Mouse (Mus musculus) adrenal gland, adult 8-10 months (tissue): ENCODE measurements at regions not wholly inside any gene's neighbourhood (a gene's known extent, or its start where the extent isn't known, plus 50 kb on each side); places are given as distances from the start of the nearest gene placed in this dataset.
"Not testable (repeated sequence)": the region's sequence is repeated elsewhere in the genome, so short reads cannot be mapped to it uniquely, and the experiment has no call there.

Source experiments
- DNase-seq: peaks from one replicate; pipeline ENCODE4 v3.0.0; 2022

DNA sequence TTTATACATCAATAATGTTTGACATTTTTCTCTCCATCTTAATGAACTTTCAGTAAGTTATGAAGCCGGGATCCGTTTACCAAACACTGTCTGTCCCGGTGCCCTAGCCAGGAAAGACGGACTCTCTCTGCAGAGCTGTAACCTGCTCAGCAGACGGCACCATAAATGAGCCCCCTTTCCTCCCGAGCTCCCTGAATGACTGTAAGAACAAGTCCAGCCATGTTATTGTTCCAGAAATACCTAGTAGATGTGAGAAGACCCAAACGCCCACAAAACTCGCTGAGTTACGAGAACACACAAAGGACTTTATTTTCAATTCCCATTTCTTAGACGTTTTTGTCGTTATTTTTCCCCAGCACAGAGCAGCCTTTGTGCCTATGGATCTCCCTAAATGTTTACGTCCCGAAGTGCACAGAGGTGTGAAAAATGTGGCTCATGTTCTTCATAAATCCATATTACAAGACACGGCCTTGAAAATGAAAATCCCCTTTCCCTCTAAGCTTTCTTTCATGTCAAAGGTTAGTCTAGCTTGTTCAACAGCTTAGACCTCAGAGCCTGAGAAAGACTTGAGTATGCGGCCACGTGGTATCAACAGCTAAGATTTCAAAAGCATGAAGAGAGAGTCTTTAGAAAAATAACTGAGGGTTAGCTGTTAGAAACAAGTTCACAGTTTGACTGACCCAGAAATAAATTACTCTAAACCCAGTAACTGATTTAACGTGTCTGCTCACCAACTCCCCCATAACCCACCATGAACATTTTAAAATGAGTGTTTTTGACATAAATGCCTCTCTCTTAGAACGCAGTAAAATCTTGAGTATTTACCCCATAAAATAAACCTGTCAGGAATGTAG lies 125.8 kb upstream of the Intu start:
- DNase-seq = no peak

DNA sequence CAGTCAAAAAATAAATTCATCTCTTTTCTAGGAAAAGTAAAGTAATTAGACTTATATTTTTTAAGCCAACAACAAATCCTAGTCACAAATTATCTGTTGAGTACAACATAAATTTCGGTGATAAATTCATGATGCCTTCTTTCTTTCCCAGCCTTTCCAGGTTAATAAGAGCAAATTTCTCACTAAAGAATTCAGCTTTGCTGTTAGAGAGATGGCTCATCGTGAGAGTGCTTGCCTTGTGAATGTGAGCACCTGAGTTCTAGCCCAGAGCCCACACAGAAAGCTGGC lies 125.2 kb upstream of the Intu start:
- DNase-seq = no peak

DNA sequence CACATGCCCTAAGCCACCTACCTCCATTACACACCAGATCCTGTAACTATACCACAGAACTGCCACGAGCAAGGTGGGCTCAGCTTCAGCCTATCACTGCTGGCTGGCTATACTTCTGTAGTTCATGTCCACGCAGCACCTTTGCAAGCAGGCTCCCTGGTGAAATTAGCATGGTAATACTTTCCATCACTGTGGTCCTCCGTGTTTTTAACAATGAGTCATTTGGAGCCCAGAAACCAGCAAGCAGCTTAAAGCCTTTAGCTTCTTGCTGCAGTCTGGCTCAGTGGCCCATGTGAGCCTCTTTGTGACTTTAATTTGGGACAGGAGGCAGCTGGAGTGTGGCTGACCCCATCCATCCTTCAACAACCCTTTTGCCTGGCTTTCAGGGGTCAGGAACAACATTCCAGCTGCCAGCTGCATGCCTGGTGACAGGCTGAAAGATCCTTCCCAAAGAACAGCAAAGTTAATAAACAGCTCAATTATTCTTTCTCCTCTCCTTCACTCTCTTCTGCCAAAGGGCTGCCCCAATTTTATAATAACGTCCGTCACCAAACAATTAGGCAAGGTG lies 122.1 kb upstream of the Intu start:
- DNase-seq = no peak

DNA sequence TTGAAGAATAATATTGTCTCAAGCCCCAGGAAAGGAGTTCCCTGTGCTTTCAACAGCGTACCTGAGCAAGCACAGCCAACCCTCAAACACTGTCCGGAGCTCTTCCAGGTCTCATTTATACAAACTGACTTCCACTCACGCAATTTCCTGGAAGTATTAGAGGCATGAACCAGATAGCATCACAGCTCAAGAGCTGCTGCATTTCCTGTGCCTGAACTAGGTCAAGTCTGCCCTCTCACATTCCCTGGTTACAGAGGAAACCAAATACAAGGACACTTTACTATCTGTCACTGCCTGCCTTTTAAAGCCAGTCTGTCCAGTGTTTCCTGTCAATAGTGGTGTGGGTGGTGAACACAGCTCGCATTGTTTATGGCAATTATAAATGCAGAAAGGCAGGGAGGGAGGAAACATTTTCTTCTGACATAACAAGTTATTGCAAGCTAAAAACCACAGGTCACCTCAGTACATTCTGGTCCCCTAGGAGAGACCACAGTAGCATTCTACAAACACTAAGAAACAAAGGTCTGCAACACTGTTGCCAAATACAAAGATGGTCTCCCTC lies 120.3 kb upstream of the Intu start:
- no peak for DNase-seq

DNA sequence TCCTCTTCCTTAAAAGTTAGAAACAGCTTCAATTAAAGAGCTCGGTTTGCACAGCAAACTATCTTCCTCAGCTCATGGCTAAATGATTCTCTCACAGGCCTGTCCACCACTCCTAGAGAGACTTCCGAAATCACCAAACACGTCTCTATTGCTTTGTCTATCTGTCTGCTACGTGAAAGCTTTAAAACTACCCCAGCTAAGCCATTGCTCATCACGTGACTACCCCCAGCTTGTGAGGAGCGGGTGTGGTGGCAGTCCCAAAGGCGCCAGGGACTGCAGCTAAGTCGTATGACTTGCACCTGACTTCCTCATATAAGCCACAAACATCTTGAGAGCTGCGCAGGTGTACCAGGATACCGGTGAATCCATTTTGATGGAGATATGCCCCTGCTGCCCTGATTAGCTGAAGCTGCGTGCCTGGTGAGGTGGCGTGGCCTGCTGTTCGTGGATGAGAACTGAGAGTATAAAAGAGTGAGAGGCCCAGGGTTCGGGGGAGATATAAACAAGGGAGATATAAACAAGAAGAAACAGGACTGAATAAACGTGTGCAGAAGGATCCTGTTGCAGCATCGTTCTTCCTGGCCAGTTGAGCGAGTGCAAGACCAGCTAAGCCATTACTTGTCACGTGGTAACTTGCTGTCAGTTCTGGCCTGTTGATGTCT lies 105.8 kb upstream of the Intu start:
- DNase-seq = not testable (repeated sequence)

DNA sequence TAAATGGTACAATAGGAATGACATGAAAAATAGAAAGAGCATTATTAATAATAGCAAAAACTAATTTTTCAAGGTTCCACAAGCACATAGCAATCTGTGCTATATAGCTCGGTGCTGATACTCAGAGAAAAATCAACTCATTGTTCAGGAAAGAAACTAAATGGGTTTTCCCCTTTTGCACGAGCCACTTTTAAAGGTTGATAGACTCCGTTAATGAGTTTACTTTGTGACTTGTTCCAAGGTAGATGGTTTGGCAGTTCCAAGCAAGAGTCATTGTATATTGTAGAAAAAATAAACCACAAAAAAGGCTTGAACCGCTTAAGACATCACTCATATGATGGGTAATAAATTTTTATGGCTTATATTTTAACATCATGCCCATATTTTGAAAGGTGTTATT lies 105.0 kb upstream of the Intu start:
- no peak for DNase-seq

DNA sequence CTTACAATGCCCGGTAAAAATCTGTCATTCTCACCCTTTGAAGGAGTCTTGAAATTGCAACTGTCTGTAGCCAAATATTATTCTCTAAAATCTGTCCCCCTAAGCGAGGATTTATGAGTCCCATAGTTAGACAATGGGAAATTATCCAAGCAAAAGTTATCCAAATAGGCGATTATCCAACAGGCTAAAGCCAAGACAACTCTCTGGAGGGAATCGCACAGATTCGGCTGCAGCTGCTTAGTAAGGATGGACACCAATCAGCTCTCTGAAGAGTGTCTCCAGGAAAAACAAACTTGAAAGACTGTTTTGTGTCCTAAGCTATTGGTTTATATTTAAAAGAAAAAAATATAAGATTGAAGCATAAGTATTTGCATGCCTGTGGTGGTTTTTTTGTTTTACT lies 103.1 kb upstream of the Intu start:
- DNase-seq = no peak

DNA sequence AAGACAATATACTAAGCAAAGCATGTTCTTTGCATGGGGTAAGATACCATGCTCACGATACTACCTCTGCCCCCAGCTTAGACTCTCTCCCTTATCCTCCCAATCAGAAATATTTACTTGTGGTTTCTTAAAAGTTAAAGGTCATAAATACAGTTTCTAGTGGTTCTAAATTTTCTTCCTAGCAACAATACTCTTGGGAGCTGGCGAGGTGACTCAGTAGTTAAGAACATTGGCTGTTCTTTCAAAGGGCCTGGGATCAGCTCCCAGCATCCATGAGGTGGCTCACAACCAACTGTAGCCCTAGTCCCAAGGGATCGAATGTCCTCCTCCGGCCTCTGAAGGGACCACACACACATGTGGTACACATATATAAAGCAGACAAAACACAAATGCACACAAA lies 92.8 kb upstream of the Intu start:
- no peak for DNase-seq

DNA sequence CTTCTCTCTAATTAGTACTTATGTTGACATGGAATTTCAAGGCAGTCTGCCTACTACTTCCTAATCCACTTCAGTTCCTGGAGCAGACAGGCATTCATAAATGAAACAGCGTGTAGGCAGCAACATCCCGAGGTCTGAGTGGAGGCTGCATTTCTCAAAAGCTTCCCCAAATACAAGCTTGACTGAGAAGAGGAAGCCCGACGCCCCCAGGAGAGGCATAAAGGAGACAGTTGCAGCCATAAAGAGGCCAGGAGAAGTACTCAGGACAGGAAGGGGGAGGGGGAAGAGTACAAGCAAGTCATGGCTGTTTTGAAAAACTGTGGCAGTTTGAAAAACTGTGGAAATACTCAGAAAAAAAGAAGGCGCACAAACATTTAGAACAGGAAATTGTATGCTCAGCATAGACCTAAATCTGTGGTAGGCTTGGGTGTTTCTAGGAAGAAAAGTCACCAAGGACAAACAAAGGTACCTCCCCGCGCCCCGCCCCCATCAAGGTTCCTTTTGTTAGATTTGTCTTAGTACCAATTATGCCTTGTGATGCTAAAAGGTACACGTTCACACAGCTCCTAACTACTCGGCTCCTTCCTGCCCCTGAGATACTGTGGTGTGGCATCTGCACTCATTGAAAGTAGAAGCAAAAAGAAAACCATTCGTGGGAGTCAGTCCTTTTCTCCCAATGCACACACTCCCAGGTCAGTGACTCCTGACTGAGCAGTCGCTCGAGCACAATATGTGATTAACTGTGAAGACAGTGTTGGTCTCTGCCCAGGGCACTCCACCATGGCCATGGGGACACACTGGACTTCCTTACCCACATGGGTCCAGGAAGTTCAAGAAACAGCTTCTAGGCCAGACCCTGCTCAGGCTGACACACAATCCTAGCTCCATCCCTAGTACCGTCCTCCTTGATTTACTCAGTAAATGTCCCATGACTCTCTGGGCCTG lies 89.7 kb upstream of the Intu start:
- DNase-seq = no peak

DNA sequence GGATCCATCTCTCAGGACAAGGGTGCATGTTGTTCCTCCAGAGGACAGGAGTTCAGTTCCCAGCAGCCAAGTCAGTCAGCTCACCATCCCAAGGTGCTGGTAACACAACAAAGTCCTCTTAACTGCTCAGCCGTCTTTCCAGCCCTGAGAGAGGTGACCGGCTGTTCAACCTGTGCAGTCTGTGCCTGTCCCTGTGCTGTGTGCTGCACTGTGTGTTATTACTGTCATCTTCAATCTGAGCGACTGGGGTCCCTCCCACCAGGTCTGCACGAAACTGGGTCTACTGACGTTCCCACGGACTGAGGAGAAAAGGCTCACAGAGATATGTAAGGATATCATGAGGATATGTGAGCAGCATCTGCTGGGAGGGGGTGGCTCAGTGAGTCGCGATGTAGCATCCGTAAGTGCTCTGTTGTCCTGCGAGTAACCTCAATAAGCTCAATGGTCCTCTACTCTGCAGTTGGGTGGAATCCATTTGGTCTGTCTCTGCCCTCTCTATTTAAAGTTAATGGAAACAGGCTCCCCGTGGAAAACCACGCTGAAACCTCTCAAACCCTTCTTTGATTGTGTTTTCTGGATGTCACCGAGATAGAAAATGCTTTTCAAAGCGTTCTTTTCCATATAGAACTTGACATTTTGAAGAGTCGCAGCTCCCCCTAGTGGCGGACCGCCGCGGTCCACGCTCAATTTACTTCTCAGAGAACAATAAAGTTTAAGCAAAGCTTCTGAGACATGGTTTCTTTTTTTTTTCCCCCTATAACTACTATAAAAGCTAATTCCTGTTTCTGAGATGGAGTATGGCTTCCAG lies 87.1 kb upstream of the Intu start:
- DNase-seq = no peak

DNA sequence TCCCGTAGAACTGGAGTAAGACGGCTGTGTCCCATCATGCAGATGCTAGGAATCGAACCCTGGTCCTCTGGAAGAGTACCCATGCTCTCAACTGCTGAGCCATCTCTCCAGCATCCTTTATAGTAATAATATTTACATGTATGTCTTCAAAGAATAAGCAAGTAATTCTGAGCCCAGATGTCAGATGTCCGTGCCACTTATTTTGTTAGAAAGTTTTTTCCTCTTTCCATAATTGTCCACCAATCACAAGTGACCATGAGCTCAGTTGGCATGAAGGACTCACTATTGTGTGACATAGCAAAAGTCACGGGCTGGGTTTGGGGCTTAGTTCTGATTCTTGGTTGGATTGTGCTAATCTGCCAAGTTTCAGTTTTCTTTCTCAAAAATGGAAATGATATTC lies 78.1 kb upstream of the Intu start:
- no peak for DNase-seq

DNA sequence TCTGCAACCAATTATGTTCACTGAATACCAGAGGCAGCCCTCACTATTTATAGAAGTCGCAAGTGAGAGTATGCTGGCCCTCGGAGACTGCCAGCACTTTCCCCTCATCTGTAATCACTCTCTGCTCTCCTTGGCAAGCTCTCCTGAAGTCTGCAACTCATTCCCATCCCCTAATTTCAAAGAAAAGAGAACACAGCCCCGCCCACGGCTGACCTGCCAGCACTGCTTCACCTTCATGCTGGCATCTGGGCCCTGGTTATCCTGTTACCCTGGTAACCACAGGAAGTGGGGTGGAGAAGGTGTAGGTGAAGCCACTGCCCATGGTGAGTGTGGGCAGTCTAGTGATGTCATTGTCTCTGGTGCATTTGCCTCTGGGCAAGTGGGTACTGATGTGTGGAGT lies 77.5 kb upstream of the Intu start:
- no peak for DNase-seq

DNA sequence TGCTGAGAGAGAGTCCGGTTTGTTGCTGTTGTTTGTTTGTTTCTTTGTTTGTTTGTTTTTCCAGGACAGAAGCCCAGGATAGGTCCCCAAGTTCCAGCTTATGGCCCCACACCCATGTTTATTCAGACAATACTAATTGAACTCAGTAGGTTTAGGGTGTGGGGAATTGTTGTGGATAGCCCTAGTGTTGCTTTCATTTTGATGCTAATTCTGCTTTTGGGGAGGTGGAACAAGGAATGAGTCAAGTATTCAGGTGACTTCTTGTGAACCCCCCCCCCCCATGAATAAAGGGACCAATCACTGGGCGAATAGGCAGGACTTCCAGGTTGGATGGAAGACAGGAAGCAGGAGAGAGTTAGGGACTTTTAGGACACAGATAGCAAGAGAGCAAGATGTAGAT lies 75.0 kb upstream of the Intu start:
- DNase-seq = no peak

DNA sequence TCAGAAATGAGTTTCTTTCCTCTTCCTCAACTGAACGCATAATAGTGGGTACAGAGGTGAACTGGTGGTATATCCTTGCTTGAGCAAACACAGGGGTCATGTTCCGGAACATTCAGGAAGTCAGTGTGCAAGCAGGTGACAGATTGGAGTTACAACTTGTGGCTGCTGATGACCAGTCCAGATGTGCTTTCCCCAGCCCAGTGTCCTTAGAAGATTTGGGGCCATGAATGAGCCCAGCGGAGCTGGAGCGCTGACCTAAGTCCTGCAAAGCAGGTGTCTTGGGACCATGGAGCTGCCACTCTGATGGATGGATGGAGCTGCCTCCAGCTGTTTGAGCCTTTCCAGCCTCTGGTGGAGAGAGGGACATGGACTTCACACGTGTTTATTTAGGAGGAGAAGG lies 72.6 kb upstream of the Intu start:
- no peak for DNase-seq

DNA sequence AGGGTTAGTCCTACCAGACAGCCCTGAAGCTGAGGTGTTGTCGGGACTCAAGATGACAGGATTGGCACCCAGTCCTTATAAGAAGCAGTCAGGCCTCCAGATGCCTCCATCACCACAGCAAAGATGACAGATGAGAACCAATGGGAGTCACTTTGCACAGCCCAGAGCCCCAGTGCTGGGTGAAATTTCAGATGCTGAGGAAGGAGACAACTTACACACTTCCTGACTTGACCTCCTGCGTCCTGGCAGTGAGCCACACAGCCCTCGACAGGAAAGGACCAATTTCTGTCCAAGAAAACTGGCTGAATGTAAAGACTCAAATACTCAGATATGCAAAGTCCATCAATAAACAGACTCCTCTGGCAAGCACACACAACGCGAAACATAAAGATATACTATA lies 67.6 kb upstream of the Intu start:
- DNase-seq = no peak

DNA sequence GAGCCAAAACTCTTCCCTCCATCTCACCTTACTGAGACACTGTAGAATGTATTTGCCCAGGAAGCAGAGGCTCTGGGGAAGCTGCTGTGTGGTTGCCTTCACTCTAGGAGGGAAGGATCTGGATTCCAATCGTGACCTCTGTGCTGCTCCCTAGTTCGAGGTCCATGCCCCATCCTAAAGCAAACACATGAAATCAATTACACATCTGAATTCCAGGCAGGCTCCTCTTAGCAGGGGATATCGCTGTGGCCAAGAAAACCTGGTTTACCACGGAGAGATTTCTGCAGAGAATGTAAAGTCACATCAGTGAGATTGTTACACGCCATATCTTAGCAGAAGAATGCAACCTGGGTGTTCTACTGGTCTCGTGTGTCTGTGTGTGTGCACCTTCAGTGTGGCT lies 61.0 kb upstream of the Intu start:
- DNase-seq = no peak

DNA sequence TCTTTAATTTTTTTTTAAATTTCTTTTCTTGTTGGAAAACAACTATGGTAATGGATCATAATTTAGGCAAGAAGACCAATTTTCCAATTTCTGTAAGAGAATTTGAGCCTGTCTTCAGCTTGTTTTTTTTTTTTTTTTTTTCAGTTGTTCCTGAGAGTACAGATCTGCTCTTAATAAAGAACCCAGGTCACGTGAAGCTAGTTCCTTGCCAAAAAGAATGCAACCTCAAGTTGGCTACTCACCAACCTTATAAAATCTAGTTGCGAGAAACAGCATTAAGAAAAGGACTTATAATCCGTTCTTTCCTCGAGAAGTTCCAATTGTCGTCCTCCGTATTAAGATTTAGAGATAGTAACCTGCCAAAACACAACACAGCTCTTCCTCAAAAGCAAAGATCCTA lies 58.3 kb upstream of the Intu start:
- DNase-seq = no peak

DNA sequence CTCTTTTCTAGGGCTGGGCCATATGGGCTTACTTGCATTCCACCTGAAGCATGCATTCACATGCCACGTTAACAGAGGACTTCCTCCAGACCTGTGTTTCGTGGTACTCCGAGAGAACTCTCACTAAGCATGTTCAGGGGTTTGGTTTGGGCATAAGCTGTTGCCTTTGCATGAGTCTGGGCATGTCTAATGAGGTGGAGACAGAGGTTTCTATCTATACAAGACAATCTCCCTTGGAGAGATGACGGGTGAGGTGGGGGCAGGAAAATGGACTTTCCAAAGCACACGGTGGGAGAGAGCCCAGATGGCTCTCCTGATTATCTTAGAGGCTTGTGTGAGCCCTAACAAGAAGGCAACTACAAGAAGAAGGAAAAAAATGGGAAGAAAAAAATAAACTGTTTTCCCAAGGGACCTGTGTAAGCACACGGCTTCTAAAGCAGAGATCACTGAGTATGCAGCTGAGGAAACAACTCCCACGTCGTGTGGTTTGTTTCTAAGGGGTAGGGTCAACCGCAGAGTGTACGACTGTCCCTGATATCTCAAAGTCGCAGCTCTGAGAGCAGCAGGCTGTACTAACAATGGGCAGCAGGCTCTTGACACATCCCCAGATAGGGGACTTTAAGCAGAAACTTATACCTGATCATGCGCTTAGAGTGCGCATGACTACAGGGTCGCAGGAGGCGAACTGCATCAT lies 50.7 kb upstream of the Intu start:
- DNase-seq = no peak
